Mouse (Mus musculus): Measurements from ENCODE around the gene Vapb. TPM values are rescaled to one million over a fixed set of nuclear protein-coding genes. Genes with fewer than 3 reads are reported as not detected.

Gene Vapb
- total and polyA plus RNA-seq, 3 experiments = 29.1 to 483 (median 46.5) TPM

DNA sequence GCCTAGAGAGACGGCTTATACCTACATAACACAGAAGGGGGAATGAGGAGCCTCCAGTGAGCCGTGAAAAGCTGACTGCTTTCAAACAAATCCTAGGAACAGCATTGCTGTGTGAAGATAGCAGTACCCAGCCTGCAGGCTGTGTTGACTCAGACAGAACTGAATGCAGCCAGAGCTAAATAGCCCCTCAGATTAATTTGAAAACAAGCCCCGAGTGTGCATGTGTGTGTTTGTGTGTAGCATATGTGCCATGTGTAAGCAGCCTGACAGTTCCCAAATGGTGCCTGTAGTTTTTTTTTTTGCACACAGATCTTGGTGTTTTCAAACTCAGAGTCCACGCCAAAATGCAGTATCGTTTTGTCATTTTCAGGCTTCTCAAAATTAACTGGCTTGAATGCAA, 43.6 kb downstream of the Vapb start:
- H3K9ac ChIP-seq (ENCODE audit: control insufficient read depth, low read depth, low read length, poor library complexity, severe bottlenecking) = no peak overlapping the region
- TF ChIP-seq SIN3A (IDR thresholded peaks at IDR 0.05; ENCODE audit: low read length) = no peak
- TF ChIP-seq POLR2A (IDR thresholded peaks at IDR 0.05; ENCODE audit: control insufficient read depth in 1 of 2, insufficient read depth in 1 of 2, low read depth in 1 of 2, low read length in 2 of 2, poor library complexity in 1 of 2) = no peak
- TF ChIP-seq RCOR1 (IDR thresholded peaks at IDR 0.05; ENCODE audit: low read depth, low read length) = no peak
- no peak for TF ChIP-seq HCFC1 (IDR thresholded peaks at IDR 0.05; ENCODE audit: low read depth, low read length)
- no peak for TF ChIP-seq BHLHE40 (IDR thresholded peaks at IDR 0.05; ENCODE audit: borderline replicate concordance, low read depth, low read length)
- no peak for TF ChIP-seq CHD1 (IDR thresholded peaks at IDR 0.05; ENCODE audit: low read depth, low read length)
- TF ChIP-seq NRF1 (IDR thresholded peaks at IDR 0.05; ENCODE audit: insufficient read depth, low read depth, low read length, poor library complexity, severe bottlenecking) = no peak
- no peak for TF ChIP-seq TBP (IDR thresholded peaks at IDR 0.05; ENCODE audit: low read depth, low read length)
- TF ChIP-seq KAT2A (conservative IDR thresholded peaks at IDR 0.05; ENCODE audit: low read depth, low read length) = no peak
- TF ChIP-seq E2F4 (IDR thresholded peaks at IDR 0.05; ENCODE audit: borderline replicate concordance, low read depth, low read length) = no peak
- TF ChIP-seq ETS1 (IDR thresholded peaks at IDR 0.05; ENCODE audit: low read depth, low read length) = no peak
- no peak for TF ChIP-seq MAFK (IDR thresholded peaks at IDR 0.05; ENCODE audit: borderline replicate concordance, low read depth, low read length)
- TF ChIP-seq ZNF384 (IDR thresholded peaks at IDR 0.05; ENCODE audit: low read depth, low read length) = no peak
- TF ChIP-seq MXI1 (IDR thresholded peaks at IDR 0.05; ENCODE audit: low read depth, low read length) = no peak
- TF ChIP-seq NELFE (IDR thresholded peaks at IDR 0.05; ENCODE audit: low read depth, low read length) = no peak
- no peaks in the 10 kb centered on the region for H3K4me1 ChIP-seq (ENCODE audit: control insufficient read depth in 1 of 2, insufficient read depth in 2 of 2, low read length in 2 of 2)
- no peaks in the 10 kb centered on the region for H3K79me2 ChIP-seq (ENCODE audit: control insufficient read depth, insufficient read depth, low read length, poor library complexity)
- H3K9me3 ChIP-seq (replicated peaks; ENCODE audit: insufficient read depth, low read length) = no peaks in the 10 kb centered on the region
- no peak overlapping the region for H3K27ac ChIP-seq (ENCODE audit: control insufficient read depth, low read depth, low read length)
- no peak overlapping the region for H3K4me3 ChIP-seq (ENCODE audit: control insufficient read depth in 1 of 2, insufficient read depth in 1 of 2, low read depth in 2 of 2, low read length in 2 of 2)
- DNase-seq (ENCODE audit: low read depth, low spot score) = no peak
- peaks cover 0 to 2% of the 10 kb centered on the region in 2 experiments; a peak in 2 of 4 replicates for H3K36me3 ChIP-seq (ENCODE audit: control insufficient read depth in 1 of 2, insufficient read depth in 2 of 2, low read length in 2 of 2)
- H3K27me3 ChIP-seq (ENCODE audit: control insufficient read depth in 1 of 2, insufficient read depth in 2 of 2, low read length in 2 of 2) = no peaks in the 10 kb centered on the region

- H3K36me3 ChIP-seq (ENCODE audit: control insufficient read depth in 1 of 2, insufficient read depth in 2 of 2, low read length in 2 of 2) = no peaks in the 10 kb centered on the region
- H3K27me3 ChIP-seq (ENCODE audit: control insufficient read depth in 1 of 2, insufficient read depth in 2 of 2, low read length in 2 of 2) = no peaks in the 10 kb centered on the region
- no peak overlapping the region for H3K9ac ChIP-seq (ENCODE audit: control insufficient read depth, low read depth, low read length, poor library complexity, severe bottlenecking)
- no peaks in the 10 kb centered on the region for H3K9me3 ChIP-seq (replicated peaks; ENCODE audit: insufficient read depth, low read length)
- H3K79me2 ChIP-seq (ENCODE audit: control insufficient read depth, insufficient read depth, low read length, poor library complexity) = no peaks in the 10 kb centered on the region
- peak; percentile 47 for DNase-seq (ENCODE audit: low read depth, low spot score)
- H3K4me1 ChIP-seq (ENCODE audit: control insufficient read depth in 1 of 2, insufficient read depth in 2 of 2, low read length in 2 of 2) = no peaks in the 10 kb centered on the region
- H3K4me3 ChIP-seq (ENCODE audit: control insufficient read depth in 1 of 2, insufficient read depth in 1 of 2, low read depth in 2 of 2, low read length in 2 of 2) = no peak overlapping the region
- no peak overlapping the region for H3K27ac ChIP-seq (ENCODE audit: control insufficient read depth, low read depth, low read length)
- TF ChIP-seq GATA1 (IDR thresholded peaks at IDR 0.05; ENCODE audit: low read depth, low read length) (0 out of 2 replicates have a peak, but pooled peaks have one; percentile 7), ZKSCAN1 (IDR thresholded peaks at IDR 0.05; ENCODE audit: low read depth, low read length) (no peak), ETS1 (IDR thresholded peaks at IDR 0.05; ENCODE audit: low read depth, low read length) (peak; percentile 28; the same call in 1 of the 2 replicates), TCF12 (IDR thresholded peaks at IDR 0.05; ENCODE audit: low read depth, low read length) (no peak), KAT2A (conservative IDR thresholded peaks at IDR 0.05; ENCODE audit: low read depth, low read length) (no peak), MAZ (IDR thresholded peaks at IDR 0.05; ENCODE audit: low read depth, low read length) (0 out of 2 replicates have a peak, but pooled peaks have one; percentile 33), USF1 (IDR thresholded peaks at IDR 0.05; ENCODE audit: low read depth, low read length) (0 out of 2 replicates have a peak, but pooled peaks have one; percentile 30), RCOR1 (IDR thresholded peaks at IDR 0.05; ENCODE audit: low read depth, low read length) (peak; percentile 95)
These were observed 47.1 kb downstream of the Vapb start for GRCm38 (mm10) chr2:173784366-173784765.

All from MEL (cell line).